Mouse (Mus musculus): ENCODE results near the gene Arhgef9.

GRCm38 (mm10) chrX:95175978-95176377, 20.7 kb downstream of the Arhgef9 start:
- TF ChIP-seq MYOG (IDR thresholded peaks at IDR 0.05; ENCODE audit: control insufficient read depth in 1 of 3, insufficient read depth in 1 of 3, insufficient read length in 2 of 3, low read depth in 2 of 3) (no peak), POLR2A (IDR thresholded peaks at IDR 0.05; ENCODE audit: insufficient read length, low read depth) (no peak), CEBPB (IDR thresholded peaks at IDR 0.05; ENCODE audit: insufficient read depth, poor library complexity, severe bottlenecking) (no peak), MYOD1 (IDR thresholded peaks at IDR 0.05; ENCODE audit: control insufficient read depth in 1 of 3, insufficient read length in 2 of 3, low read depth in 2 of 3) (no peak), POLR2AphosphoS2 (IDR thresholded peaks at IDR 0.05; ENCODE audit: insufficient read length, low read depth) (no peak), USF1 (IDR thresholded peaks at IDR 0.05; ENCODE audit: low read depth) (no peak), E2F4 (IDR thresholded peaks at IDR 0.05; ENCODE audit: insufficient read depth) (no peak), TCF12 (IDR thresholded peaks at IDR 0.05; ENCODE audit: insufficient read depth, poor library complexity, severe bottlenecking) (no peak), MAX (IDR thresholded peaks at IDR 0.05; ENCODE audit: low read depth) (no peak), TCF3 (IDR thresholded peaks at IDR 0.05; ENCODE audit: insufficient read length, low read depth) (no peak)

Data from myocyte (in vitro differentiated cells).